Mouse (Mus musculus) retina, embryonic 14.5 days (tissue): ENCODE measurements around the gene Isyna1.

Experiments used
- DNase-seq: peaks from one replicate; pipeline ENCODE4 v3.0.0-alpha.2; 2015; ENCODE audit warnings: low spot score

Gene Isyna1

GRCm38 (mm10) chr8:70604558-70604957, 10.4 kb downstream of the Isyna1 start:
- no peak for DNase-seq

GRCm38 (mm10) chr8:70605871-70606779, 12.0 kb downstream of the Isyna1 start:
- no peak for DNase-seq

GRCm38 (mm10) chr8:70606780-70607602, 12.8 kb downstream of the Isyna1 start:
- no peak for DNase-seq

- DNase-seq, result no peak
Observed at GRCm38 (mm10) chr8:70607603-70607897, 13.4 kb downstream of the Isyna1 start.

- DNase-seq, result peak; percentile 57
Observed at GRCm38 (mm10) chr8:70607898-70608748, 13.9 kb downstream of the Isyna1 start.

GRCm38 (mm10) chr8:70608749-70609367, 14.7 kb downstream of the Isyna1 start, which contains the start of gene Ssbp4:
Ssbp4 (minus strand) TSS chr8:70608872.
- DNase-seq, result no peak

GRCm38 (mm10) chr8:70609368-70609848, 15.2 kb downstream of the Isyna1 start:
- DNase-seq, result peak; percentile 90

GRCm38 (mm10) chr8:70609849-70610795, 15.9 kb downstream of the Isyna1 start:
- DNase-seq, result peak; percentile 86

GRCm38 (mm10) chr8:70610796-70611771, 16.9 kb downstream of the Isyna1 start:
- DNase-seq, result peak; percentile 88

GRCm38 (mm10) chr8:70611849-70612248, 17.7 kb downstream of the Isyna1 start:
- peak; percentile 93 for DNase-seq

GRCm38 (mm10) chr8:70613763-70614162, 19.6 kb downstream of the Isyna1 start:
- DNase-seq, result no peak

- DNase-seq, result no peak
Observed at GRCm38 (mm10) chr8:70614469-70614868, 20.3 kb downstream of the Isyna1 start.

GRCm38 (mm10) chr8:70615281-70615680, 21.1 kb downstream of the Isyna1 start:
- DNase-seq, result no peak

GRCm38 (mm10) chr8:70615894-70616293, 21.7 kb downstream of the Isyna1 start, which contains the start of gene Lrrc25:
Lrrc25 (plus strand) TSS chr8:70616155.
- no peak for DNase-seq

- DNase-seq, result no peak
Observed at GRCm38 (mm10) chr8:70616645-70617044, 22.5 kb downstream of the Isyna1 start.

GRCm38 (mm10) chr8:70617985-70618384, 23.8 kb downstream of the Isyna1 start:
- DNase-seq, result no peak

GRCm38 (mm10) chr8:70618888-70619334, 24.7 kb downstream of the Isyna1 start:
- DNase-seq, result peak; percentile 64

GRCm38 (mm10) chr8:70622220-70622619, 28.0 kb downstream of the Isyna1 start:
- no peak for DNase-seq

GRCm38 (mm10) chr8:70625104-70625503, 30.9 kb downstream of the Isyna1 start:
- DNase-seq, result peak; percentile 49
